11 mouse cellular contexts compared by ENCODE assay signal in genomic region chrX:99215111-99215510, GRCm38 (mm10).
DNase-seq lines count a peak whose midpoint lies in the region; ATAC-seq and TF ChIP-seq lines count a peak whose summit lies in the region.
"Had no signal": no experiment of that assay in that cellular context is flagged by ENCODE, and none has a peak within 500 bp of the region (broad histone marks: within the 10 kb centered on the region; RNA-seq: fewer than 3 reads in every experiment).

No protein-coding gene starts in this region.

- WGBS in heart, postnatal 0 days, result 40% methylated on average over 7 of the region's 7 CpGs
- WGBS in hindbrain, embryonic 16.5 days, result 46% methylated on average over 7 of the region's 7 CpGs

- intact Hi-C loops in gastrocnemius, adult 2 months (cut with DNase I), result loop anchor here (5.0 kb wide), 1 partner anchor 78 kb away; the partner anchor contains the start of gene Efnb1
- intact Hi-C loops in gastrocnemius, postnatal 36 days (cut with DNase I), result no loop called here

- TF ChIP-seq EP300 in heart, postnatal 0 days (IDR thresholded peaks at IDR 0.05; ENCODE audit: low read depth), result no peak

- peak; percentile 69 for ATAC-seq in heart, postnatal 0 days (ENCODE audit: insufficient read depth, low read depth)
- no peak for ATAC-seq in hindbrain, embryonic 16.5 days

- H3K4me2 ChIP-seq in heart, postnatal 0 days (ENCODE audit: low read depth, low read length), result no peak overlapping the region
- H3K4me2 ChIP-seq in hindbrain, embryonic 16.5 days (ENCODE audit: low read length), result no peak overlapping the region
- H3K4me2 ChIP-seq: liver, embryonic 11.5 days had no signal

- TF ChIP-seq CTCF in gastrocnemius, adult 2 months (IDR thresholded peaks at IDR 0.05), result no peak
- TF ChIP-seq CTCF in heart, postnatal 0 days (IDR thresholded peaks at IDR 0.05; ENCODE audit: low read depth), result no peak

- H3K9me3 ChIP-seq in heart, postnatal 0 days (replicated peaks; ENCODE audit: control insufficient read depth, low read length), result no peaks in the 10 kb centered on the region
- H3K9me3 ChIP-seq in hindbrain, embryonic 16.5 days (ENCODE audit: control insufficient read depth, low read length), result no peaks in the 10 kb centered on the region
- H3K9me3 ChIP-seq: G1E had no signal

- peaks cover 11% of the 10 kb centered on the region for H3K4me1 ChIP-seq in heart, postnatal 0 days (ENCODE audit: control insufficient read depth, insufficient read depth)
- no peaks in the 10 kb centered on the region for H3K4me1 ChIP-seq in hindbrain, embryonic 16.5 days (ENCODE audit: control insufficient read depth, insufficient read depth, low read depth, low read length)

- H3K9ac ChIP-seq in heart, postnatal 0 days (replicated peaks; ENCODE audit: low read depth, low read length), result no peak overlapping the region
- no peak overlapping the region for H3K9ac ChIP-seq in hindbrain, embryonic 16.5 days (ENCODE audit: low read depth, low read length)

- H3K27me3 ChIP-seq in heart, postnatal 0 days (ENCODE audit: control insufficient read depth, insufficient read depth, low read length), result no peaks in the 10 kb centered on the region; the same call in 1 of the 2 replicates
- peaks cover 6% of the 10 kb centered on the region for H3K27me3 ChIP-seq in hindbrain, embryonic 16.5 days (replicated peaks; ENCODE audit: control insufficient read depth, insufficient read depth, low read length)

- H3K27ac ChIP-seq in gastrocnemius, adult 2 months, result no peak overlapping the region
- peak overlapping the region; percentile 51; the same call in 1 of the 2 replicates for H3K27ac ChIP-seq in heart, postnatal 0 days (ENCODE audit: low read depth)
- no peak overlapping the region for H3K27ac ChIP-seq in hindbrain, embryonic 16.5 days (ENCODE audit: low read depth, low read length)

- no peaks in the 10 kb centered on the region for H3K36me3 ChIP-seq in heart, postnatal 0 days (replicated peaks; ENCODE audit: control insufficient read depth, insufficient read depth, low read length)
- no peaks in the 10 kb centered on the region for H3K36me3 ChIP-seq in hindbrain, embryonic 16.5 days (ENCODE audit: control insufficient read depth, insufficient read depth, low read length)
- H3K36me3 ChIP-seq: G1E had no signal

- DNase-seq in gastrocnemius, adult 2 months, result peak; percentile 31
- no peak for DNase-seq in gastrocnemius, postnatal 36 days
- DNase-seq in kidney, postnatal 14 days, result peak; percentile 36
- DNase-seq in kidney, postnatal 36 days, result no peak
- DNase-seq in heart, postnatal 0 days (ENCODE audit: low spot score), result peak; percentile 29
- DNase-seq in lung, postnatal 4 days, result peak; percentile 54 to 87
- no peak for DNase-seq in layer of hippocampus, postnatal 25 days (ENCODE audit: extremely low spot score in 1 of 2, low spot score in 1 of 2)
- DNase-seq: cerebellum, postnatal 36 days had no signal

- no peak overlapping the region for H3K4me3 ChIP-seq in gastrocnemius, adult 2 months
- H3K4me3 ChIP-seq in heart, postnatal 0 days (ENCODE audit: low read depth, low read length), result no peak overlapping the region
- no peak overlapping the region for H3K4me3 ChIP-seq in hindbrain, embryonic 16.5 days (ENCODE audit: low read length)

Comparison
In these comparisons a context has a peak if more than half of its experiments do, and no peak if none do; other contexts are left out.
1. DNase-seq: peak in gastrocnemius, adult 2 months (single experiment), kidney, postnatal 14 days (single experiment), heart, postnatal 0 days (single experiment) and lung, postnatal 4 days (2 of 2); none in gastrocnemius, postnatal 36 days (0 of 2), kidney, postnatal 36 days (0 of 2) and layer of hippocampus, postnatal 25 days (0 of 2).